Mouse (Mus musculus) heart, postnatal 25 days (tissue): Measurements from ENCODE around the gene Eln. TPM values are rescaled to one million over a fixed set of nuclear protein-coding genes. Genes with fewer than 3 reads are reported as not detected.

Experiments used
- DNase-seq: peaks from one replicate; pipeline ENCODE4 v3.0.0; 2022; ENCODE audit warnings: low spot score
- intact Hi-C: fragments of 180-260 bp; cut with DNase I; formaldehyde crosslinking; loops from one replicate; pipeline ENCODE4 v1.15.1; 2025
- total RNA-seq, 2 experiments: library from RNA; stranded (reverse); gene quantifications; 2 replicates each; pipeline ENCODE4 v1.2.3; 2021

Eln gene
- total RNA-seq, 2 experiments from 2014 or later, result 147 to 183 TPM

GRCm38 (mm10) chr5:134746201-134746600 lies 922 bp downstream of the Eln start:
- no peak for DNase-seq
- intact Hi-C loops, result loop anchor here (5.0 kb wide), 1 partner anchor 221 kb away; no protein-coding TSS in a partner anchor

GRCm38 (mm10) chr5:134745801-134746200 lies 1.3 kb downstream of the Eln start:
- no peak for DNase-seq
- intact Hi-C loops, result loop anchor here (5.0 kb wide), 1 partner anchor 222 kb away; no protein-coding TSS in a partner anchor

GRCm38 (mm10) chr5:134745000-134745399 lies 2.1 kb downstream of the Eln start:
- no peak for DNase-seq
- intact Hi-C loops, result loop anchor here (5.0 kb wide), 1 partner anchor 222 kb away; no protein-coding TSS in a partner anchor

- intact Hi-C loops, result no loop called here
- DNase-seq, result no peak
Measured at GRCm38 (mm10) chr5:134743991-134744390, 3.1 kb downstream of the Eln start.

GRCm38 (mm10) chr5:134742221-134742795 lies 4.8 kb downstream of the Eln start:
- intact Hi-C loops, result no loop called here
- no peak for DNase-seq

- DNase-seq, result peak; percentile 73
- intact Hi-C loops, result no loop called here
Measured at GRCm38 (mm10) chr5:134740501-134741341, 6.4 kb downstream of the Eln start.

- DNase-seq, result no peak
- intact Hi-C loops, result no loop called here
Measured at GRCm38 (mm10) chr5:134739951-134740350, 7.2 kb downstream of the Eln start.

GRCm38 (mm10) chr5:134734920-134735319 lies 12.2 kb downstream of the Eln start:
- DNase-seq, result peak; percentile 28
- intact Hi-C loops, result no loop called here

GRCm38 (mm10) chr5:134734072-134734471 lies 13.1 kb downstream of the Eln start:
- DNase-seq, result no peak
- intact Hi-C loops, result no loop called here

GRCm38 (mm10) chr5:134733241-134733640 lies 13.9 kb downstream of the Eln start:
- DNase-seq, result no peak
- intact Hi-C loops, result no loop called here

GRCm38 (mm10) chr5:134729124-134729523 lies 18.0 kb downstream of the Eln start:
- no peak for DNase-seq
- intact Hi-C loops, result no loop called here

- intact Hi-C loops, result no loop called here
- DNase-seq, result no peak
Measured at GRCm38 (mm10) chr5:134728535-134728934, 18.6 kb downstream of the Eln start.

GRCm38 (mm10) chr5:134727001-134727639 lies 20.0 kb downstream of the Eln start:
- intact Hi-C loops, result no loop called here
- DNase-seq, result no peak

- intact Hi-C loops, result no loop called here
- no peak for DNase-seq
Measured at GRCm38 (mm10) chr5:134725299-134725698, 21.8 kb downstream of the Eln start.

- intact Hi-C loops, result no loop called here
- no peak for DNase-seq
Measured at GRCm38 (mm10) chr5:134720058-134720457, 27.1 kb downstream of the Eln start.

- DNase-seq, result no peak
- intact Hi-C loops, result no loop called here
Measured at GRCm38 (mm10) chr5:134711076-134711475, 36.0 kb downstream of the Eln start.

- no peak for DNase-seq
- intact Hi-C loops, result loop anchor here (5.0 to 10.0 kb wide), 2 partner anchors 193 to 334 kb away; no protein-coding TSS in a partner anchor
Measured at GRCm38 (mm10) chr5:134709275-134709674, 37.8 kb downstream of the Eln start.

GRCm38 (mm10) chr5:134704157-134704556 lies 43.0 kb downstream of the Eln start:
- peak; percentile 31 for DNase-seq
- intact Hi-C loops, result loop anchor here (2.0 to 10.0 kb wide), 4 partner anchors 35 to 329 kb away; no protein-coding TSS in a partner anchor

GRCm38 (mm10) chr5:134695539-134695938 lies 51.6 kb downstream of the Eln start:
- DNase-seq, result no peak
- intact Hi-C loops, result no loop called here

GRCm38 (mm10) chr5:134695082-134695481 lies 52.0 kb downstream of the Eln start:
- intact Hi-C loops, result no loop called here
- no peak for DNase-seq

GRCm38 (mm10) chr5:134692704-134693103 lies 54.4 kb downstream of the Eln start:
- intact Hi-C loops, result no loop called here
- DNase-seq, result no peak
